In genomic region chr9:122199253-122199652, GRCm38 (mm10) we compare ENCODE assay signal across 8 mouse cellular contexts.
DNase-seq lines count a peak whose midpoint lies in the region; ATAC-seq and TF ChIP-seq lines count a peak whose summit lies in the region.

No protein-coding gene starts in this region.

- 59% methylated on average over 6 of the region's 6 CpGs for WGBS in liver, postnatal 0 days (ENCODE audit: insufficient replicate concordance)
- 29% methylated on average over 6 of the region's 6 CpGs for WGBS in forebrain, embryonic 10.5 days

- no peaks in the 10 kb centered on the region for H3K9me3 ChIP-seq in liver, postnatal 0 days (ENCODE audit: low read length)
- H3K9me3 ChIP-seq in forebrain, embryonic 10.5 days = no peaks in the 10 kb centered on the region

- no peak overlapping the region for H3K4me2 ChIP-seq in liver, postnatal 0 days (ENCODE audit: low read depth, low read length)

- peak; percentile 28 for DNase-seq in 3T3-L1 (ENCODE audit: low read depth, low spot score)
- DNase-seq in gastrocnemius, adult 8-10 months (ENCODE audit: low spot score in 2 of 2) = peak; percentile 84 to 86
- DNase-seq in kidney, adult 18-20 months = peak; percentile 77
- peak; percentile 51 for DNase-seq in liver, postnatal 0 days
- peak; percentile 82 for DNase-seq in testis, postnatal 10 days (ENCODE audit: low spot score)
- DNase-seq in forebrain, embryonic 10.5 days (ENCODE audit: extremely low spot score, low spot score) = no peak

- TF ChIP-seq EP300 in liver, postnatal 0 days (IDR thresholded peaks at IDR 0.05; ENCODE audit: low read depth) = no peak

- no peaks in the 10 kb centered on the region for H3K4me1 ChIP-seq in bone marrow macrophage, adult 2 months (ENCODE audit: control insufficient read depth, insufficient read depth, low read length)
- no peaks in the 10 kb centered on the region for H3K4me1 ChIP-seq in liver, postnatal 0 days (ENCODE audit: insufficient read depth)
- peaks cover 7% of the 10 kb centered on the region for H3K4me1 ChIP-seq in forebrain, embryonic 10.5 days

- TF ChIP-seq POLR2A in bone marrow macrophage, adult 2 months (IDR thresholded peaks at IDR 0.05; ENCODE audit: borderline replicate concordance, low read depth, low read length) = no peak

- H3K4me3 ChIP-seq in bone marrow macrophage, adult 2 months (ENCODE audit: insufficient read depth, low read length) = no peak overlapping the region
- no peak overlapping the region for H3K4me3 ChIP-seq in liver, postnatal 0 days (ENCODE audit: low read depth, low read length)
- H3K4me3 ChIP-seq in forebrain, embryonic 10.5 days = no peak overlapping the region

- ATAC-seq in CD4-positive, CD25-positive, alpha-beta regulatory T cell, adult 4 months = peak; percentile 45
- no peak for ATAC-seq in liver, postnatal 0 days

- no peak overlapping the region for H3K9ac ChIP-seq in liver, postnatal 0 days (replicated peaks)

- peak; percentile 49 for TF ChIP-seq CTCF in bone marrow macrophage, adult 2 months (IDR thresholded peaks at IDR 0.05; ENCODE audit: low read depth, low read length)
- TF ChIP-seq CTCF in liver, postnatal 0 days (IDR thresholded peaks at IDR 0.05; ENCODE audit: low read depth) = peak; percentile 61

- 0 out of 2 replicates have a peak, but pooled peaks cover 11% of the 10 kb centered on the region for H3K36me3 ChIP-seq in liver, postnatal 0 days (replicated peaks; ENCODE audit: insufficient read depth, low read length)
- no peaks in the 10 kb centered on the region for H3K36me3 ChIP-seq in forebrain, embryonic 10.5 days (replicated peaks)

- no peak overlapping the region for H3K27ac ChIP-seq in bone marrow macrophage, adult 2 months (ENCODE audit: insufficient read depth, low read depth, low read length)
- no peak overlapping the region for H3K27ac ChIP-seq in liver, postnatal 0 days (ENCODE audit: low read depth)
- H3K27ac ChIP-seq in forebrain, embryonic 10.5 days = no peak overlapping the region

- no peaks in the 10 kb centered on the region for H3K27me3 ChIP-seq in liver, postnatal 0 days (ENCODE audit: insufficient read depth, low read length)
- H3K27me3 ChIP-seq in forebrain, embryonic 10.5 days (ENCODE audit: poor library complexity, severe bottlenecking) = no peaks in the 10 kb centered on the region
